Mouse (Mus musculus) thymus, adult 18-20 months (tissue): ENCODE data around the gene Cdh18.

Source experiments
- DNase-seq, 2 experiments: peaks; one replicate each; pipeline ENCODE4 v3.0.0; 2022; ENCODE audit warnings: mixed read lengths in 2 of 2

Gene Cdh18

DNA sequence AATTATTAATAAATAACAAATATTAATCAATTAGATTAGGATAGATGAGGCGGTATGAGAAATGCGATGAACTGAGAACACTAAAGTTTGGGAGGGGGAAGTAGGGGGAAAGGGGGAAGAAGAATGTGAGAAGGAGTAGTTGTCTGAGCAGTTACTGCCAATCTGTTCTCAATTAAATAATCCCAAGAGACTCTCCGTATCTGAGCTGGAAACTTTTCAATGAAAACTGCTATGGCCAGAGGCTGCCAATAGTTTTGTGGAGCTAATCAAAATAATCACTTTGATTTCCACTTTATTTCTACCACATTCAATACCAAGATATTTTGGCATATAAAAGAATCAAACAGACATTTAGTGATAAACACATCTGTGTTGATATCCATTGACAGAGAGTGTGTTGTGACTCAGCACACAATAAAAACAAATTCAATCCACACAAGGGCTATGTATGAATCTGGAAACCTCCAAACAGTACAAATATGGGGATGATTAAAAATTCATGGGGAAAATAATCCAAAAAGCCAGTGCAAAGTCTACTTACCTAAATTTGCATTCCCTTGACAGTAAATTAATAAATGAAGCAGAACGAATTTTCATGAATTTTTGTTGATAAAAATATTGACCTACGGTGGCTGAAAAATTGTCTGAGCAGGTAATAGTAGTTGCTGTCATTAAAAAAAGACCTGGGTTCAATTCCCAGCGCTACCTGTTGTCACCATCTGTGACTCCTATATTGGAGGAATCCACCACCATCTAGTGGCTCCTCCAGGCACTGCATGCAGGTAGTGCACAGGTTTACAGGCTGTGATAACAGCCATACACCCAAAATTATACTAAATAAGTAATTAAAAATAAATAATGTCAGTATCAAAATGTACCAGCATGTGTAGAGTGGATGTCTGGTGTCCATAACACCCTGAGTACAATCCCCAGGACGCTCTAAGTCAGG lies 922.0 kb downstream of the Cdh18 start:
- DNase-seq = no peak

DNA sequence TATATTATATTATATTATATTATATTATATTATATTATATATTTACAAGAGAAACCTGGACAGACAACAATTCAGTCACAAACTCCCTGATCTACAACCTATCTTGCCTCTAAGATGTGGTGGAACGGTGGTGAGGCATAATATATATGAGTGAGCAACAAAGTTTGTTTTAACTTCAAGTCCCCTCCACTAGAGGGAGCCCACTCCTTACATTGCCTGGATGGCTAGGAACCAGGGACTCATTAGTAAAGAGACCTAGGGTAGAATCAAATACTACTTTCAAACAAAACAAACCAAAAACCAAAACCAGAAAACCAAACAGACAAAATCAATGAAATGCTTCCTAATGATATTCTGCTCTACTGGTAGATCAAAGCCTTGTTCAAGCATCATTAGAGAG lies 937.5 kb downstream of the Cdh18 start:
- no peak for DNase-seq

DNA sequence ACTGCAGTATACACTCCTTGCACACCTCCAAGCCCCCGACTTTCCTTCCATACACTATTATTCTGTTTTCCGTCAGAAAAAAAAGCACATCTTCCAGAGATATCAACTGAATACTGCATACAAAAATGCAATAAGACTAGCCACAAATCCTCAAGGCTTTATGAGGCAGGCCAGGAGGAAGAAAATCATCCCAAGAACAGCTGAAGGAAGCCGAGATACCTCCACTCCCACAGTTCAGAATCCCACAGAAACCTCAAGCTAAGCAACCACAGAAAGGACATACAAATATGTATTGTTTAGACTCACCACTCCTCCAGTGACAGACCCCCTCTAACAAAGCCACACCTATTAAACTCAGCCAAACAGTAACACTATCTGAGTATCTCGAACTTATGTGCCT lies 957.7 kb downstream of the Cdh18 start:
- DNase-seq = no peak

DNA sequence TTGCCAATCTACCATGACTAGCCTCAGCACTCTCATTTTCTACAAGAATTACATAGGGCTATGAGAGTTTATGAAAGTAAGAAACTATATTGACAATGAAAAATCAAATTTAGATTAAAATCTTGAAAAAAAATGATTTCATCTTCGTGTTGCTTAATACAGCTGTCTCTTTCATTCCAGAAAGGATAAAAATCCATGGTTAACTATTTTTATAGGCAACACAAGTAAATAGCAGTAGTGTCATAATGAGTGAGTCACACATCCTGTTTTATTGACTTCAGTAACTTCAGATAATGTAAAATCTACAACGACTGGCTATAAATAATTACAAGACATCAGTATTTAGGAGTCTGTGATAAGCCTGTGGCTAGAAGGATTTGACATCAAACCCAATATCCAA lies 960.9 kb downstream of the Cdh18 start:
- DNase-seq = no peak

DNA sequence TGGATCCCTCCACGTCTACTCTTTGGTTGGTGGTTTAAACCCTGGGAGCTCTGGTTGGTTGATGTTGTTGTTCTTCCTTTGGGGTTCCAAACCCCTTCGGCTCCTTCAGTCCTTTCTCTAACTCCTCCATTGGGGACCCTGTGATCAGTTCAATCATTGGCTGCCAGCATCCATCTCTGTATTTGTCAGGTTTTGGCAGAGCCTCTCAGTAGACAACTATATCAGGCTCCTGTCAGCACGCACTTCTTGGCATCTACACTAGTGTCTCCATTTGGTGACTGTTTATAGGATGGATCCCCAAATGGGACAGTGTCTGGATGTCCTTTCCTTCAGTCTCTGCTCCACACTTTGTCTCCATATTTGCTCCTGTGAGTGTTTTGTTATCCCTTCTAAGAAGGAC lies 967.0 kb downstream of the Cdh18 start:
- DNase-seq = no peak

GRCm38 (mm10) chr15:23518079-23518478 lies 969.3 kb downstream of the Cdh18 start:
- no peak for DNase-seq
